Mouse (Mus musculus): ENCODE data around the gene Polr1e.
"Not testable (repeated sequence)": the region's sequence is repeated elsewhere in the genome, so short reads cannot be mapped to it uniquely, and the experiment has no call there.

Polr1e gene

DNA sequence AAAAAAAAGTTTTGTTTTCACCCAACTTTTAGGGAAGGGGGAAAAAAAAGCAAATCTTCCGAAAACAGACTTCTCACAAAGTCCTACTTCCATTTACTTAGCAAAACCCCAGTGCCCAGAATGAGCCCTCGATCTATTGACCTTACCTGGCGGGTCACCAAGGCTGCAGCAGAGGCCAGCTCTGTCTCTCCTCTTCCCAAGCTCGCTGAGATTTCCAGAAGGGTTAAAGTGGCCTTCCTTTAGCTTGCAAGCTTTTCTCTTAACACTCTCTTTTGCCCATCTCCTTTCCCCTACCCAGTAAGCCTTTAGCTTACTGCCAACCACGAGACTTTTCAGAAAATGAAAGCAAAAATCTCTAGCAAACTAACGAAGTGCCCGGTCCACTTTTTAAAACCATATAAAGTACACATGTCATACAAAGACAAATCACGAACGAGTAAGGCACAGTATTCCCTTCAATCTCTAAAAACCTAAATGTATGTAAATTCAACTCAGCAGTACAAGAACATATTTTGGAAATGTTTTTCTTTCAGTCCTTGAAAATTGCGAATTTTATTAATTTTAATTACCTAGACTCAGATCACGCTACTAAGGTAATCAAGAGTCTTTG lies 7.5 kb upstream of the Polr1e start:
- DNase-seq = no peak

- DNase-seq = peak; percentile 83
Measured at GRCm38 (mm10) chr4:45011581-45012104, 6.7 kb upstream of the Polr1e start.

DNA sequence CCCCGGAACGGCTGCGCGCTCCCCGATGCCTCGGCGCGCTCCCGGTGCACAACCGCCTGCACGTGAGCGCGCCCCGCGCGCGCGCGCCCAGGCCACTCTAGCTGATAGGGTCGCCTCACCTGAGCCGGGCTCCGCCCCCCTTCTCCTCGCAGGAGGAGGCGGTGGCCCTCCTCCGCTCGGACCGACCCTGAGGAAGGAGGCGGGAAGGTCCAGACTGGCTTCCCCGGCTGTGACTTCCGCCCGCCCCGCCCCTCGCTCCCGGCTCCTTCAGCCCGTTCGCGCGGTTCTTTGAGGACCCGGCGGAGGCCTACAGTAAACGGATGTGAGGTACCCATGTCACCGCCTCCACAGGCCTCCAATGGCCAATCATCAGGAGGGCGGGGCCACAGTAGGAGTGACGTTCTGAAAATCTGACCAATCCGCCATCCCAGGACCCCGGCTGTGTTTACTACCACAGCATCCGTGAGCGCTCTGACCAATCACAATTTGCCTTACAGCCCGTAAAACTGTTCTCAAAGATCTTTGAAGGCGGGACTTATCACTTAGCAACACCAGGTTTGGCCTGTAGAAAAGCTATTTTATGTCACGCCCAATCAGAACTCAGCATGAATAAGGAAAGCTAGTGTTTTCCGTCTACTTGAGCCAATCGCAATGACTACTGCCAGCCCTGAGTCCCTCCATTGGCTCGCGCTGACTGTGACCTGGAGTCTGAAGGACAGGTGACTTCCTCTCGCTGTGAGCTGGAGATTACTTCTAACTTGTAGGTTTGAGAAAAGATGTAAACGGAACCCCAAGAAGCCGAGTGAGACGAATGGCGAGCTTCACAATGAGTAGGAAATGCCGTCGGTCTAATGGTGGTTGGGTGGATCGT lies 6.0 kb upstream of the Polr1e start, which contains the start of gene Zbtb5:
Zbtb5 (minus strand) TSS at position 308 of the 871 bp plus-strand sequence.
- DNase-seq = peak; percentile 99

GRCm38 (mm10) chr4:45013031-45013431 lies 5.4 kb upstream of the Polr1e start:
- peak; percentile 56 for DNase-seq

DNA sequence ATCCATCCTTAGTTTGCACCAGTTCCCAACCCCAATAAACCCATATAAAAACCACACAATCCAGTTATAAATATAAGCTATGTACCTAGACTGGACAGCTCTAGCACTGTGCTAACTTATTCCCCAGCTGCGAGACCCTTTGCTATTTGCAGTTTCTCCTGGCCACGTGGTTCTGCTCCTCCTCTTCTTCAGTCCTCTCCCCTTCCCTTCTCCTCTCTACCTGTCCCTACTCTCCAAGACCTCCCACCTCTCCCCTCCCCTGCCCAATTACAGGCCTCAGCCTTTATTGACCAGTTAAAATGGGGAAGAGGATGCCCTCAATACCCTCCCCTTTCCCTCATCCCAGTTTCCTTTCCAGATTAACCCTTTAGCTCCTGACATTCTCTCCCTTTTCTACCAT lies 4.8 kb upstream of the Polr1e start:
- DNase-seq = no peak

GRCm38 (mm10) chr4:45015615-45016014 lies 2.8 kb upstream of the Polr1e start:
- peak; percentile 41 for DNase-seq

GRCm38 (mm10) chr4:45019009-45019408 lies 626 bp downstream of the Polr1e start:
- no peak for DNase-seq

GRCm38 (mm10) chr4:45026459-45026858 lies 8.1 kb downstream of the Polr1e start:
- DNase-seq = no peak

DNA sequence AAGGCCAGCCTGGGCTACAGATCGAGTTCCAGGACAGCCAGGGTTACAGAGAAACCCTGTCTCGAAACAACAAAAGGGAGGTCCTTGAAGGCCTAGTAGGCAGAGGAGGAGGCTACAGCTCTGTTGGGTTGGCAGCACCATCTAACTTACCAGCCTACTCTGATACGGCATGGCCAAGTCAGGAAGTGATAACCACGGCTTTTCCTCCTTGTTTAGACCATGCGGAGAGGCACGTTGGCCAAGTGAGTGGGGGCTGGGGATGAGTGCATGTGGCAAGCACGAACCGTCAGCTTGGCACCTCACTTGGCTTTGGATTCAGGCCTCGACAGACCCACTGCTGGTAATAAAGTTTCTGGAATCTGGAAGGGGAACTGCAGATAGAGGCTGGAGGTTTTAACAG lies 14.2 kb downstream of the Polr1e start:
- DNase-seq = no peak

GRCm38 (mm10) chr4:45034693-45035628 lies 16.6 kb downstream of the Polr1e start:
- DNase-seq = no peak

- DNase-seq = no peak
Measured at GRCm38 (mm10) chr4:45036048-45036447, 17.7 kb downstream of the Polr1e start.

- DNase-seq = no peak
Measured at GRCm38 (mm10) chr4:45036571-45036970, 18.2 kb downstream of the Polr1e start.

- DNase-seq = no peak
Measured at GRCm38 (mm10) chr4:45037455-45038410, 19.4 kb downstream of the Polr1e start.

GRCm38 (mm10) chr4:45038879-45039278 lies 20.5 kb downstream of the Polr1e start:
- not testable (repeated sequence) for DNase-seq

DNA sequence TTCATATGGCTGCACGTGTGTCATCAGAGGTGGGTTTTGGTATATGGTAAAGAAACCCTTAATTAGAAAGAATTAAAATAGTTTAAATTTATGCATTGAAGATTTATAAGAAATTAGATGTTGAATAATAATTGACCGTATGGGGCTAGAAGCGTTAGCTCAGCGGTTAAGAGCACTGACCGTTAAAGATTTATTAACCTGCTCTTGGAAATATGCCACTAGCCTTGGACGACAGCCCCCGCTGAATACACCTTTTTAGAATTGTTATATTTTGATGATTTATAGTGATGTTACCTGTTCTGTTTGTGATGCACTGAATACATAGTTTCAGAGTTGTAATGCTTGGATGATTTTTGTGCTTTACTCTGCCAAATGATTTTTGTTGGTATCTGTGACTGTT lies 21.2 kb downstream of the Polr1e start:
- DNase-seq = not testable (repeated sequence)

- DNase-seq = no peak
Measured at GRCm38 (mm10) chr4:45040795-45041194, 22.4 kb downstream of the Polr1e start.

DNA sequence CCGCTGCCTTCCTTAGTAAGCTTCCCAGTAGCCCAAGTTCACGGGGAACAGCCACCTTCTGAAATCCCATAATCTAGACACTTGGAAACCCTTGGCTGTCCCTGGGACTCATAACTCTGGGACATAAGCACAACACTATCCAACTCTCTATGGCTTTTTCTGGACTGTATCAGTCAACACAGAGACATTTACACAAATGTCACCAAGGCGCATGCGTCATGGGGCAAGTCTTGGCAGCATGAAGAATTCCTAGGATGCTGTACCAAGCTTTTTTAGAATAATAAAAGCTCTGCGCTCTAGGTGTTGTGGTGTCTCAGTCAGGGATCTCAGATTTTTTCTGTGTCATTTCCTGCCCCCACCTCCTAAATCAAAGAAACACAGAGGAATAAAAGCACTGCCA lies 28.3 kb downstream of the Polr1e start:
- no peak for DNase-seq

DNA sequence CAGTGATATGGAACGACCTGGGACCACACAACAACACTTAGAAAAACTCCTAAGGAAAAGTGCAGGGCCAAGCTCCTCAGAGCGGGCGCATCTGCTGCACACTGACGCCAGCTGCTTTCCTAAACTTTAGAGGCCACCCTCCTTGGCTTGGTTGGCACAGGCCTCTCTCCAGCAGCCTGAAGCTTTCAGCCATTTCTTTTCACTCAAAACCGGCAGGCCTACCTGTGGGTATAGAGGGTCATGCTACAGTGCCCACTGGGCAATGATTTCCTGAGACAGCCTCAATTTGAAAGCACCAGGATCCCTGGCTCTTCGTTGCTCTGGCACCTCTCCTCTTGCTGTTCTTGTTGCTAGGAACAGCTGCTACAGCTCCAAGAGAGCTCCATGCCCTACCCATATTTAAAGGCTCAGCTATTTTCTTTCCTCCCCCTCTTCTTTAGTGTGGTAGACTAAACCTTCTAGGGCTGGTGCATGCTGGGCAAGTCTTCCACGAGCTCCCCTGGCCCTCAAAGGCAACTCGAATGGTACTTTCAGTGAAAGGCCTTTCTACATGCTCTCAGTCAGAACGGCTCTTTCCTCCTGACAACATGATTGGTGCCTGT lies 29.0 kb downstream of the Polr1e start:
- DNase-seq = no peak

DNA sequence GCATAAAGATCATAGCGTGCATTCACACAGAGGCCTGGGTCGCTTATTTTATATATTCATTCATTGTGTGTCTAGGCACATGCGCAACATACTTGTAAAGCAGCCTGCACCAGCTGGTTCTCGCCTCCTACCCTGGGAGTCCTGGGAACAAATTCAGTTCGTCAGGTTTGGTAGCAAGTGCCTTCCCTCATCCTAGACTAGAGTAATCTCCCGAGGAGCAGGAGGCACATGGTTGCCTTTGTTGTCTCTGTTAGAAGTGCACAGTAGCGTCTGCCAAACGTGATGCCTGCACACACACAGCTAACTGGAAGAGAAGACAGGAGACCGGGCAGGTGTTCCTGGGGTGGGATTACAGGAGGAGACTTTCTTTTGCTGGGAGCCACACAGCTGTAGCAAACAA lies 29.6 kb downstream of the Polr1e start:
- no peak for DNase-seq

- DNase-seq = no peak
Measured at GRCm38 (mm10) chr4:45054862-45055261, 36.5 kb downstream of the Polr1e start.

- no peak for DNase-seq
Measured at GRCm38 (mm10) chr4:45055451-45055850, 37.1 kb downstream of the Polr1e start.
